Mouse (Mus musculus) layer of hippocampus, adult 2 months (tissue): ENCODE data around the gene Zfp213. TPM values are rescaled to one million over a fixed set of nuclear protein-coding genes. Genes with fewer than 3 reads are reported as not detected.
A peak's percentile ranks its signal among the peaks of the same experiment; 100 is the strongest.

Experiments
- DNase-seq, 2 experiments: peaks; one replicate each; pipeline ENCODE4 v3.0.0; 2022; ENCODE audit warnings: low spot score in 2 of 2
- H3K27ac ChIP-seq: fragments of 200-600 bp; 2 replicates; pipeline ENCODE4 v1.8.1; 2022
- H3K4me3 ChIP-seq: fragments of 200-600 bp; 2 replicates; pipeline ENCODE4 v1.8.1; 2022; ENCODE audit warnings: mild to moderate bottlenecking
- CTCF ChIP-seq: fragments of 200-600 bp; conservative IDR thresholded peaks from 2 replicates; pipeline ENCODE4 v1.8.1; 2022; ENCODE audit warnings: antibody characterized with exemption, mild to moderate bottlenecking, moderate library complexity
- total RNA-seq, 2 experiments: library from RNA; stranded (reverse); gene quantifications; 2 replicates each; pipeline ENCODE4 v1.2.3; 2021

The Zfp213 gene
- total RNA-seq, 2 experiments from 2014 or later: 5.7 to 6.9 TPM

GRCm38 (mm10) chr17:23568370-23568769 is 4.3 kb upstream of the Zfp213 start:
- H3K27ac ChIP-seq: no peak overlapping the region
- H3K4me3 ChIP-seq: no peak overlapping the region
- no peak for TF ChIP-seq CTCF
- no peak for DNase-seq

DNA sequence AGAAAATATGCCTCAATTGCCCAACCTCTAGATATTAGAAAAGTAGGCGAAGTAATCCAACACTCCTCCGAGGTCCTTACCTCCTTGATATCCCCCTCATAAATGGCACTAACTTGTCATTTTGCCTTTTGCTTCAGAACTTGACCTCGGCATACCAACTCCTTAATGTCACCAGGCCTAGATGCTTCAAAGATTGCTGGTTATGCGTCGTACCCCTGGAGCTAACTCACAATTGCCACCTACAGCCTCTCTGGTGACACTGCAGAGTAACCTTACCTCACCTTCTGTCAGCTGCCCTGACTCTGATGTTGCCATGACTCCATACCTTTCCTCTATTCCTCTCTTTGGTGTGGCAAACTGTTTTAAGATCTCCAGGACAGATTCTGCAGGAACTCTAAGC is 2.7 kb upstream of the Zfp213 start:
- Histone ChIP-seq H3K27ac (no peak overlapping the region), H3K4me3 (no peak overlapping the region)
- TF ChIP-seq CTCF: peak; percentile 47
- no peak for DNase-seq

GRCm38 (mm10) chr17:23564368-23564715 is 304 bp upstream of the Zfp213 start:
- TF ChIP-seq CTCF: no peak
- DNase-seq: no peak

DNA sequence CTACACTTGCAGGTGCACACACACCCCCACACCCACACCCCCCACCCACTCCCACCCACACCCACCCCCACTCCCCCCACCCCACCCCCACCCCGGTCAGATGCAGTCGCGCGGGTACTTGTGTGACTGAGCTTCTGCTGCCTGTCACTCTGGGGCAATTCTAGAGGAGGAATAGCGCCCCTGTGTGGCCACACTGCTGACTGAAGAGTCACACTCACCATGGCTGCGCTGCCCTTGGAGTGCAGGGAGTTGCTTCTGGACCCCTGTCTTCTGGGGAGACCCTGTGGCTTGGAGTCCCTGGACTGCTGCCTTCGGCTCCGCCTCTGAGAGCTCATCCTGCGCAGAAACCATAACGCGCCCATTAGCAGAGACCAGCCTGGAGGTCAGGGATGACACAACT is 4.3 kb downstream of the Zfp213 start:
- Histone ChIP-seq H3K27ac (no peak overlapping the region), H3K4me3 (no peak overlapping the region)
- DNase-seq: peak in 1 of 2 experiments; percentile 57
- TF ChIP-seq CTCF: peak; percentile 65

More at GRCm38 (mm10) chr17:23564368-23564715, 304 bp upstream of the Zfp213 start:
- Histone ChIP-seq H3K4me3 (peak overlapping the region; percentile 83), H3K27ac (peak overlapping the region; percentile 92)

DNA sequence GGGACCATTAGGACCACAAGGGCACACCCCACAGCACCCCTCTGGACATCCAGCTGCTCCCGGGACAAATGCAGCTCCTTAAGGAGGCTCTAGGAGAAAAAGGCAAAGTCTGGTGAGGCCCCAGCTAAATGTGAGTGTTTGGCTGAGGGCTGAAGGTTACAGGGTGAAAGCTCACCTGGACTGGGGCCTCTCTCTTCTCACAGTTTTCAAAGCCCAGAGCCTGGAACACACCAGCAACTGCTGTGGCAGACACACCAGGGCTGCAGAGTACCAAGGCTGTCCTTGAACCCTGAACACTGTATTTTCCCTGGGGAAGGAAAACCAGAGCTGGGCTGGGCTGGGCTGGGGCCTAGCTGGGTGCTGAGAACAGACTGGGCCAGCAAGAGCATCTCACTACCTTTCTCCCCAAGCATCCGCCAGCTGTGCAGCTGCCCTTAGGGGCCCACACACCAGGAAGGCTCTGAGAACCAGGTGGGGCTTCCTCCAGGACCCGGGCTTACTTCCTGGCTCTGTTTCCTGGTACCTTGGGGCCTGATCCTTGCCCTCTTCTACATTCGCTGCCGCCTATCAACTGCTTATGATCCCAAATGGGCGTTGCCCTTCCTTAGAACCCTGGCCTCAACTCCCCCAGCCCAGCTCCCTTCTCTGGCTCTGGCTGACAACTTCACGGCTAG is 8.7 kb downstream of the Zfp213 start:
- Histone ChIP-seq H3K4me3 (no peak overlapping the region), H3K27ac (no peak overlapping the region)
- TF ChIP-seq CTCF: no peak
- DNase-seq: no peak

GRCm38 (mm10) chr17:23554321-23554720 is 9.7 kb downstream of the Zfp213 start:
- H3K4me3 ChIP-seq: no peak overlapping the region
- TF ChIP-seq CTCF: no peak
- H3K27ac ChIP-seq: no peak overlapping the region
- no peak for DNase-seq

- DNase-seq: no peak
- Histone ChIP-seq H3K4me3 (no peak overlapping the region), H3K27ac (no peak overlapping the region)
- no peak for TF ChIP-seq CTCF
Measured at GRCm38 (mm10) chr17:23553634-23554120, 10.4 kb downstream of the Zfp213 start.

GRCm38 (mm10) chr17:23552896-23553633 is 11.0 kb downstream of the Zfp213 start:
- no peak for DNase-seq
- Histone ChIP-seq H3K4me3 (no peak overlapping the region), H3K27ac (no peak overlapping the region)
- no peak for TF ChIP-seq CTCF

DNA sequence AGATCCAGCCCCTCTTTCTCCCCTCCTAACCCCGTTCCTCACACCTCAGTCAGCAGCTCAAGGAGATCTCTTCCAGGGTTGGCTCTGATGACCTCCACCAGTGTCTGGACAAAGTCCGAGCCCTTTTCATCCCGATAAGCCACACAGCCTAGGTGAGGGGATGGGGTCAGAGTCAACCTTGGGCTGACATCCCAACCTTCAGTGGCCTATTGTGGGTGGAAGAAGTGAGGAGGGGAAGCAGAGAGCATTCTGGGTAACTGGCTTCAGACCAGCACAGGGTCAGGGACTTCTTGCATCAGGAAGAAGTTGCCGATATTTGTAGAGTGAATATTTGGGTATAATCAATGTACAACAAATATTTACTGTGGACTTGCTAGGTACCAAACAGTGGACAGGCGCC is 12.1 kb downstream of the Zfp213 start:
- no peak for DNase-seq
- H3K27ac ChIP-seq: no peak overlapping the region
- H3K4me3 ChIP-seq: no peak overlapping the region
- no peak for TF ChIP-seq CTCF

DNA sequence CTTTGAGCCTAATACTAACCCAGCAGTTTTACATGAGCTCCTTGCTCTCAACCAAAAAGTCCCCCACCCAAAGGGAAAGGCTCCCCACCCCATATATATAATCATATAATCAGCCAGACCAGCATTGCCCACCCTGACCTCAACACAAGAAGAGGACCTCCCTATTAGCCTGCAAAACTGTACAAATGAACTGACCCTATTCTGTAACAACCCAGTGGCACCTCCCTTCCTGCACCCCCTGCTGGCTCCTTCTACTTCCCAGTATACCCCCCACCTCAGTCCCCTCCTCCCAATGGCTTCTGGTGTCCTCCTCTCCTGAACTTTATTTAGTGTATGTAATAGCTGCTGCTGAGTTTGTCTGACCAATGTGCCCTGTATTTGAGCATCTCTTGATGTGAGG is 12.6 kb downstream of the Zfp213 start:
- H3K27ac ChIP-seq: peak overlapping the region; percentile 81
- peak overlapping the region; percentile 81 for H3K4me3 ChIP-seq
- no peak for TF ChIP-seq CTCF
- DNase-seq: no peak

DNA sequence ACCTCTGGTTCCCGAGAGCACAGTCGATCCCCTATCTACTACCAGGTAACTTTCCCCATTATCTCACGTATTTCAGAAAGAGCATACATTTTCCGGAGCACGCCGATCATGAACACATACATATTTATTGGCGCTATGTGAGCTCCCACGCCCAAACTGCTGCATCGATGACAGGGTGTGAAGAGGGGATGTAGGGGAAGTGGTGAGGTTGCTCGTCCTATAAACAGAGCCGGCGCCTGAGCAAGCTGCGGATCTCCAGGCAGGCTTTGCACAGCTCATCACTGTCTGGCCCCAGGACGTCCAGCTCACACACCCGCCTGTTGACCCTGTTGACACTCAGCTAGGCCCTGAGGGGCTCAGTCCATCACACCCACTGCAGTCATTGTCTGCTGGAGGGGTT is 13.2 kb downstream of the Zfp213 start:
- Histone ChIP-seq H3K4me3 (peak overlapping the region; percentile 81), H3K27ac (peak overlapping the region; percentile 81)
- peak in 1 of 2 experiments; percentile 20 for DNase-seq
- TF ChIP-seq CTCF: no peak

DNA sequence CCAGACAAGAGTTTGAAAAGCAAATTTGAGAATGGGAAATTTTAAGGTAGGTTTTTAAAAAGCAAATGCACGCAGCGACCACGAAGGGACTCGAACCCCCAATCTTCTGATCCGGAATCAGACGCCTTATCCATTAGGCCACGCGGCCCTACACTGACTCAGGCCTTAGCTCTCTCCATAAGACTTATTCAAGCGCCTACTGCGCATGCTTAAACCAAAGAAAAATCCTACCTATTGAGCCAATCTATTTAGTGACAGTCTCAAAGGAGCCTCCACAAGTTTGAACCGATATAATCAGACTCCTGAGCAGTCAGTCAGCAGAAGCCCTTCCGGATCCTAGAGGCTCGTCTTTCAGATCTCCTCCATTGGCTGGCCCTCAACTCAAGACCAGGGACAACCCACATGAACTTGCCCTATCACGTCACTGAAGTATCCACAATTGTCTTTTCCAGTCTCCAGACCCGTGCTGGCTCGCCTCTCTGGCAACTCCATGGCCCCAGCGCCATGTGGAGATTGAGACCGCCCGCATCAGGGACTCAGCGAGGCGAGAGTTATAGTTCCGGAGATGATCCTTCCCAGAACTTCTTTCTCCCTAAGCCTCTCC is 13.7 kb downstream of the Zfp213 start:
- DNase-seq: peak; percentile 95 to 99
- Histone ChIP-seq H3K4me3 (peak overlapping the region; percentile 81), H3K27ac (peak overlapping the region; percentile 81)
- TF ChIP-seq CTCF: no peak

GRCm38 (mm10) chr17:23549441-23549840 is 14.6 kb downstream of the Zfp213 start:
- no peak for TF ChIP-seq CTCF
- Histone ChIP-seq H3K27ac (peak overlapping the region; percentile 69), H3K4me3 (peak overlapping the region; percentile 81)
- DNase-seq: peak in 1 of 2 experiments; percentile 21
